Mouse (Mus musculus) left cerebral cortex, postnatal 4 days (tissue): ENCODE data around the gene Dnajc17. TPM values are rescaled to one million over a fixed set of nuclear protein-coding genes. Genes with fewer than 3 reads are reported as not detected.

Experiments used
- total RNA-seq, 2 experiments: library from RNA; stranded (reverse); gene quantifications; 2 replicates each; pipeline ENCODE4 v1.2.3; 2021

Gene Dnajc17
- total RNA-seq, 2 experiments from 2014 or later, result 25.0 to 25.1 TPM

Other genes starting within 250 kb of the Dnajc17 start
- gene Ccdc32, start 179.4 kb downstream of the Dnajc17 start, total RNA-seq, result 10 to 100 TPM; 41.6 to 43.4 TPM
- gene Rpusd2, start 174.0 kb downstream of the Dnajc17 start, total RNA-seq, result 1 to 10 TPM; 8.2 to 8.5 TPM
- gene Knl1, start 161.7 kb downstream of the Dnajc17 start, total RNA-seq, result 1 to 10 TPM; 3.3 to 3.4 TPM
- gene Rad51, start 96.0 kb downstream of the Dnajc17 start, total RNA-seq, result 1 to 10 TPM; 4.8 to 7.3 TPM
- 10 to 100 TPM; 38.4 to 44.5 TPM for gene Rmdn3, start 51.8 kb downstream of the Dnajc17 start, total RNA-seq
- gene Gchfr, start 41.0 kb downstream of the Dnajc17 start, total RNA-seq, result not detected
- gene Gm14137, start 34.3 kb downstream of the Dnajc17 start, total RNA-seq, result not detected
- gene Zfyve19, start 178 bp downstream of the Dnajc17 start, total RNA-seq, result 10 to 100 TPM; 51.3 to 52.0 TPM
- gene Ppp1r14d, start 21.1 kb upstream of the Dnajc17 start, total RNA-seq, result not detected
- gene Spint1, start 28.6 kb upstream of the Dnajc17 start, total RNA-seq, result under 1 TPM; 0.26 to 0.83 TPM
- gene Rhov, start 62.5 kb upstream of the Dnajc17 start, total RNA-seq, result 10 to 100 TPM; 20.4 to 23.9 TPM
- 10 to 100 TPM; 29.3 to 31.3 TPM for gene Vps18, start 79.9 kb upstream of the Dnajc17 start, total RNA-seq
- gene Dll4, start 117.0 kb upstream of the Dnajc17 start, total RNA-seq, result 1 to 10 TPM; 5.3 to 6.8 TPM
- gene Chac1, start 142.4 kb upstream of the Dnajc17 start, total RNA-seq, result 1 to 10 TPM; 6.7 to 7.7 TPM